28 mouse cellular contexts compared by ENCODE assay signal in the genomic region with DNA sequence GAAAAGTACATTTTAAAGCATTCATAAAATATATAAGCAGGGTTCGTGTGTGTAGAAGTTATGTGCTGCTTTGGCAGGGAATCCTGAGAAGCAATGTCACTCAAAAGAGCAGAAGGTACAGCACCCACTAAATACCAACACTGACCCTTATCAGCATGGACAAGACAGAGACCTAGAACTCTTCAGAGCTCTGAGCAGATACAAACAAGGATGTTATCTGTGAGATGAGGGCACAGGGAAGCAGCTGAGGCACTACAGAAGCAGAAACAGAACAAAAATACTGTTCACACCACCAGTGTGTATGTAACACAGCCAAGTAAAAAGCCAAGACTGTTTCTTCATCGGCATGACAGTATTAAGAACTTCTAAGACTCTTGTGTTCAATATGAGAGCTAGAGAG. TPM values are rescaled to one million over a fixed set of nuclear protein-coding genes. Genes with fewer than 3 reads are reported as not detected.
DNase-seq lines count a peak whose midpoint lies in the region; ATAC-seq and TF ChIP-seq lines count a peak whose summit lies in the region.
"Had no signal": no experiment of that assay in that cellular context is flagged by ENCODE, and none has a peak within 500 bp of the region (broad histone marks: within the 10 kb centered on the region; RNA-seq: fewer than 3 reads in every experiment).

No protein-coding gene starts in this region.

- no peaks in the 10 kb centered on the region for H3K9me3 ChIP-seq in stomach, embryonic 15.5 days
- no peaks in the 10 kb centered on the region for H3K9me3 ChIP-seq in stomach, postnatal 0 days (ENCODE audit: control insufficient read depth, low read length)
- no peaks in the 10 kb centered on the region for H3K9me3 ChIP-seq in liver, embryonic 12.5 days (replicated peaks)
- H3K9me3 ChIP-seq in liver, postnatal 0 days (ENCODE audit: low read length), result no peaks in the 10 kb centered on the region
- H3K9me3 ChIP-seq: embryonic facial prominence, embryonic 10.5 days; embryonic facial prominence, embryonic 15.5 days; heart, embryonic 13.5 days; hindbrain, embryonic 10.5 days; limb, embryonic 12.5 days had no signal

- no peak for DNase-seq in stomach, postnatal 0 days (ENCODE audit: low spot score)
- no peak for DNase-seq in liver, postnatal 0 days
- no peak for DNase-seq in lung, postnatal 14 days
- DNase-seq in urinary bladder, postnatal 25 days (ENCODE audit: low spot score), result no peak
- no peak for DNase-seq in spleen, postnatal 4 days (ENCODE audit: low spot score in 2 of 2)
- DNase-seq: adrenal gland, postnatal 25 days; cerebellum, adult 2 months; cerebellum, postnatal 14 days; heart, postnatal 14 days; kidney, adult 2 months; kidney, postnatal 36 days; lung, adult 18-20 months; lung, postnatal 10 days; spleen, adult 18-20 months; thymus, postnatal 14 days had no signal

- H3K4me1 ChIP-seq in stomach, embryonic 15.5 days, result no peaks in the 10 kb centered on the region
- no peaks in the 10 kb centered on the region for H3K4me1 ChIP-seq in stomach, postnatal 0 days (replicated peaks; ENCODE audit: control insufficient read depth, insufficient read depth)
- peaks cover 57% of the 10 kb centered on the region for H3K4me1 ChIP-seq in liver, embryonic 12.5 days
- H3K4me1 ChIP-seq in liver, postnatal 0 days (ENCODE audit: insufficient read depth), result peaks cover 2% of the 10 kb centered on the region

- TF ChIP-seq CTCF in stomach, postnatal 0 days (IDR thresholded peaks at IDR 0.05; ENCODE audit: low read depth), result no peak
- TF ChIP-seq CTCF in liver, postnatal 0 days (IDR thresholded peaks at IDR 0.05; ENCODE audit: low read depth), result no peak

- no peak overlapping the region for H3K9ac ChIP-seq in stomach, embryonic 15.5 days
- H3K9ac ChIP-seq in stomach, postnatal 0 days (ENCODE audit: low read length), result no peak overlapping the region
- H3K9ac ChIP-seq in liver, embryonic 12.5 days, result peak overlapping the region; percentile 36; the same call in 1 of the 2 replicates
- no peak overlapping the region for H3K9ac ChIP-seq in liver, postnatal 0 days (replicated peaks)
- H3K9ac ChIP-seq: embryonic facial prominence, embryonic 15.5 days; heart, embryonic 13.5 days; limb, embryonic 12.5 days had no signal

- ATAC-seq in stomach, embryonic 15.5 days (ENCODE audit: insufficient read depth, low FRiP score, low read depth), result peak; percentile 50; the same call in 1 of the 2 replicates
- ATAC-seq in stomach, postnatal 0 days (ENCODE audit: low FRiP score, low TSS enrichment), result no peak
- peak; percentile 93 for ATAC-seq in liver, embryonic 12.5 days
- peak; percentile 59 for ATAC-seq in liver, postnatal 0 days
- ATAC-seq: forebrain, embryonic 16.5 days; hindbrain, embryonic 16.5 days; midbrain, embryonic 16.5 days had no signal

- no peak overlapping the region for H3K4me2 ChIP-seq in stomach, embryonic 15.5 days
- H3K4me2 ChIP-seq in stomach, postnatal 0 days (replicated peaks; ENCODE audit: low read depth), result no peak overlapping the region
- peak overlapping the region; percentile 51 for H3K4me2 ChIP-seq in liver, embryonic 12.5 days
- no peak overlapping the region for H3K4me2 ChIP-seq in liver, postnatal 0 days (ENCODE audit: low read depth, low read length)
- H3K4me2 ChIP-seq: embryonic facial prominence, embryonic 15.5 days; heart, embryonic 13.5 days; limb, embryonic 12.5 days; midbrain, embryonic 11.5 days had no signal

- H3K36me3 ChIP-seq in stomach, embryonic 15.5 days, result 0 out of 2 replicates have a peak, but pooled peaks cover 4% of the 10 kb centered on the region
- no peaks in the 10 kb centered on the region for H3K36me3 ChIP-seq in stomach, postnatal 0 days (ENCODE audit: control insufficient read depth, insufficient read depth, low read length)
- peaks cover 33% of the 10 kb centered on the region for H3K36me3 ChIP-seq in liver, embryonic 12.5 days
- peaks cover 6% of the 10 kb centered on the region; the same call in 1 of the 2 replicates for H3K36me3 ChIP-seq in liver, postnatal 0 days (replicated peaks; ENCODE audit: insufficient read depth, low read length)

- no peak overlapping the region for H3K4me3 ChIP-seq in stomach, embryonic 15.5 days (replicated peaks)
- no peak overlapping the region for H3K4me3 ChIP-seq in stomach, postnatal 0 days (ENCODE audit: low read depth, low read length)
- peak overlapping the region; percentile 10; the same call in 1 of the 2 replicates for H3K4me3 ChIP-seq in liver, embryonic 12.5 days
- no peak overlapping the region for H3K4me3 ChIP-seq in liver, postnatal 0 days (ENCODE audit: low read depth, low read length)
- H3K4me3 ChIP-seq: embryonic facial prominence, embryonic 10.5 days; embryonic facial prominence, embryonic 15.5 days; heart, embryonic 13.5 days; hindbrain, embryonic 10.5 days; layer of hippocampus, adult 2 months; left cerebral cortex, adult 2 months; limb, embryonic 12.5 days had no signal

- H3K27me3 ChIP-seq in stomach, embryonic 15.5 days (replicated peaks), result no peaks in the 10 kb centered on the region
- no peaks in the 10 kb centered on the region for H3K27me3 ChIP-seq in stomach, postnatal 0 days (ENCODE audit: control insufficient read depth, insufficient read depth, low read length)
- H3K27me3 ChIP-seq in liver, embryonic 12.5 days (replicated peaks), result no peaks in the 10 kb centered on the region
- no peaks in the 10 kb centered on the region for H3K27me3 ChIP-seq in liver, postnatal 0 days (ENCODE audit: insufficient read depth, low read length)
- H3K27me3 ChIP-seq: embryonic facial prominence, embryonic 15.5 days; heart, embryonic 13.5 days; limb, embryonic 12.5 days had no signal

- no peak for TF ChIP-seq EP300 in stomach, postnatal 0 days (optimal IDR thresholded peaks at IDR 0.05)
- TF ChIP-seq EP300 in liver, postnatal 0 days (IDR thresholded peaks at IDR 0.05; ENCODE audit: low read depth), result no peak

- 88% methylated on average over 2 of the region's 2 CpGs for WGBS in stomach, embryonic 15.5 days
- 84% methylated on average over 2 of the region's 2 CpGs for WGBS in stomach, postnatal 0 days
- WGBS in liver, embryonic 12.5 days (ENCODE audit: insufficient replicate concordance), result 62% methylated on average over 2 of the region's 2 CpGs
- 67% methylated on average over 2 of the region's 2 CpGs for WGBS in liver, postnatal 0 days (ENCODE audit: insufficient replicate concordance)

- no peak overlapping the region for H3K27ac ChIP-seq in stomach, embryonic 15.5 days
- no peak overlapping the region for H3K27ac ChIP-seq in stomach, postnatal 0 days (replicated peaks)
- peak overlapping the region; percentile 84 for H3K27ac ChIP-seq in liver, embryonic 12.5 days
- 0 out of 2 replicates have a peak overlapping the region, but pooled peaks have one; percentile 18 for H3K27ac ChIP-seq in liver, postnatal 0 days (ENCODE audit: low read depth)
- H3K27ac ChIP-seq: embryonic facial prominence, embryonic 10.5 days; embryonic facial prominence, embryonic 15.5 days; heart, embryonic 13.5 days; hindbrain, embryonic 10.5 days; layer of hippocampus, adult 2 months; left cerebral cortex, adult 2 months; limb, embryonic 12.5 days had no signal

RNA-seq across cellular contexts. Expression of gene Sbno1, which starts 6.9 kb away (rescaled TPM):
- polyA plus RNA-seq in stomach, embryonic 15.5 days (2015; fragmentation: Nextera tagmentation; extraction: Ambion mirVana), result 77.3 and 81.5 TPM in 2 replicates
- polyA plus RNA-seq in stomach, postnatal 0 days (2015; fragmentation: Nextera tagmentation; extraction: Ambion mirVana), result 44.8 and 45.2 TPM in 2 replicates
- polyA plus RNA-seq in liver, embryonic 12.5 days (2016; fragmentation: Nextera tagmentation; extraction: Ambion mirVana), result 60.1 and 65.7 TPM in 2 replicates
- polyA plus RNA-seq in liver, postnatal 0 days (2015; fragmentation: Nextera tagmentation; extraction: Ambion mirVana), result 30.0 and 30.6 TPM in 2 replicates

RNA-seq across cellular contexts. Expression of gene Kmt5a, which starts 20.8 kb away (rescaled TPM):
- 92.6 and 104 TPM in 2 replicates for polyA plus RNA-seq in stomach, embryonic 15.5 days (2015; fragmentation: Nextera tagmentation; extraction: Ambion mirVana)
- polyA plus RNA-seq in stomach, postnatal 0 days (2015; fragmentation: Nextera tagmentation; extraction: Ambion mirVana), result 64.1 and 90.2 TPM in 2 replicates
- polyA plus RNA-seq in liver, embryonic 12.5 days (2016; fragmentation: Nextera tagmentation; extraction: Ambion mirVana), result 85.3 and 95.9 TPM in 2 replicates
- 26.7 and 30.6 TPM in 2 replicates for polyA plus RNA-seq in liver, postnatal 0 days (2015; fragmentation: Nextera tagmentation; extraction: Ambion mirVana)

RNA-seq across cellular contexts. Expression of gene Cdk2ap1, which starts 56.0 kb away (rescaled TPM):
- polyA plus RNA-seq in stomach, embryonic 15.5 days (2015; fragmentation: Nextera tagmentation; extraction: Ambion mirVana), result 130 and 165 TPM in 2 replicates
- 57.6 and 81.6 TPM in 2 replicates for polyA plus RNA-seq in stomach, postnatal 0 days (2015; fragmentation: Nextera tagmentation; extraction: Ambion mirVana)
- polyA plus RNA-seq in liver, embryonic 12.5 days (2016; fragmentation: Nextera tagmentation; extraction: Ambion mirVana), result 91.0 and 104 TPM in 2 replicates
- polyA plus RNA-seq in liver, postnatal 0 days (2015; fragmentation: Nextera tagmentation; extraction: Ambion mirVana), result 31.7 and 44.7 TPM in 2 replicates

RNA-seq across cellular contexts. Expression of gene Rilpl2, which starts 59.3 kb away (rescaled TPM):
- polyA plus RNA-seq in stomach, embryonic 15.5 days (2015; fragmentation: Nextera tagmentation; extraction: Ambion mirVana), result 31.5 and 32.0 TPM in 2 replicates
- 19.3 and 20.7 TPM in 2 replicates for polyA plus RNA-seq in stomach, postnatal 0 days (2015; fragmentation: Nextera tagmentation; extraction: Ambion mirVana)
- polyA plus RNA-seq in liver, embryonic 12.5 days (2016; fragmentation: Nextera tagmentation; extraction: Ambion mirVana), result 9.4 and 11.5 TPM in 2 replicates
- polyA plus RNA-seq in liver, postnatal 0 days (2015; fragmentation: Nextera tagmentation; extraction: Ambion mirVana), result 10.3 and 11.0 TPM in 2 replicates

Comparison
In these comparisons a context has a peak if more than half of its experiments do, and no peak if none do; other contexts are left out.
1. H3K27ac ChIP-seq: peak in liver, embryonic 12.5 days (single experiment) and liver, postnatal 0 days (single experiment); none in stomach, embryonic 15.5 days (single experiment) and stomach, postnatal 0 days (single experiment).